Mouse (Mus musculus): ENCODE measurements at regions not wholly inside any gene's neighbourhood (a gene's known extent, or its start where the extent isn't known, plus 50 kb on each side); places are given as distances from the start of the nearest gene placed in this dataset.

DNA sequence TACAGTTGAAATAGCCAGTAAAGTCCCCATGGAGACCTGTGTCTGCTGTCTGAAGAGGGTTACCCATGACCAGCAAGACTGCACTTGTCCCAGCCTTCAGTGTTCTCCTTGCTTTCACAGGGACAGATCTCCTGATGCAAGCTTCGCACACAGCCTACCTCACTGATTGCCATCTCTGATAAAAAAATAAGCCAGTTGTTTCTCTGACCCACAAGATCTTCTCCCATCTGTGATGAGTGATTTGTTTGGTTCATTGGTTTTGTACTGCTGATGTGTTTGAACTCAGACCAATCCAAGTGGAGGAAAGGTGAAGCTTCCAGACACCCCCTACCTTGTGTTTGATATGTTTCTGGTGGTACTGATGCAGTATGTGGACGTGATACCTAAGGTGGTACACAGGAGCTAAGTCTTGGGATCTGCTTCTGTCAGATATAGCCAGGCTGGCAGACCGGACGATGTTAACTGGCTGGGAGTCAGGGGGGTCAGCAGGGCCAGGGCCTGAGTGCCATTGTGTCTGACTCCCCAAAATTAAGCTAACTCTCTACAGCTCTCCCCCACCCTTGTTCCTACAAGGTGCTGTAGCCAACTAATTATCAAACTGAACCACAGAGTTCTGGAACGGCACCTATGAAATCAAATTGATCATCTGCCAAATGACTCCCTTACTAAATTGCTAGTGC lies 139.2 kb upstream of the Cpeb2 start:
- ATAC-seq (ENCODE audit: insufficient number of reproducible peaks, low FRiP score): peak; percentile 25; the same call in 1 of the 2 replicates
- no peak overlapping the region for H3K4me3 ChIP-seq
- no peak overlapping the region for H3K9ac ChIP-seq
- no peaks in the 10 kb centered on the region for H3K36me3 ChIP-seq
- H3K4me1 ChIP-seq (replicated peaks): peaks cover 19% of the 10 kb centered on the region
- WGBS: 40% methylated on average over 5 of the region's 5 CpGs
- H3K27ac ChIP-seq (ENCODE audit: poor library complexity, severe bottlenecking): peak overlapping the region; percentile 45
- H3K4me2 ChIP-seq: peak overlapping the region; percentile 28
- no peaks in the 10 kb centered on the region for H3K9me3 ChIP-seq (replicated peaks)
- no peaks in the 10 kb centered on the region for H3K27me3 ChIP-seq (replicated peaks)

DNA sequence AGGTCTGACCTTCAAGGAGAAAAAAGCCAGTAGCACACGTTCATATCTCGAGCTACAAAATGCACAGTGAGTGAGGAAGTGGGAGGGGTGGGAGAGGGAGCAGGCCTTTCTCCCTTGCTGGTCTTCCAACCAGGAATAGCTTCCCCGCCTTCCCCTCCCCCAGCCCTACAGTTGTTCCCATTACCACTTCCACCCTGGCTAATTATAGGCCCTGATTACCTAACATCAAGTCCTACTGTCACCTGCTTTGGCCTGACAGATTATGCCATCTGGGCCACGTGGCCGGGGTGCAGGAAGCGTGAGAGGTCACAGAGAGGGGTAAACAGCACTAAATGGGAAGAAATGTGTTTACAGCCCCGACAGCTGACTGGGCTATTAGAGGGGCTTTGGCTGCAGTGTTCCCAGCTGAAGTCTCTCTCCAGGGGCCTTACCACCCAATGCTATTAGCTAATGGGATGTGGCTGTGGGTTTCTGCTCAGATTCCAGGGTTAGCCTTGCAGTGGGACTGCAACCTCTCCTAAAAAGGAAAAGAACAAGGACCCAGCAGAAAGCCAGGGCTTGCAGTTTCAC lies 138.6 kb upstream of the Cpeb2 start:
- H3K27me3 ChIP-seq (replicated peaks): no peaks in the 10 kb centered on the region
- H3K9me3 ChIP-seq (replicated peaks): no peaks in the 10 kb centered on the region
- H3K9ac ChIP-seq: no peak overlapping the region
- H3K4me3 ChIP-seq: no peak overlapping the region
- H3K4me2 ChIP-seq: peak overlapping the region; percentile 28
- peaks cover 15% of the 10 kb centered on the region for H3K4me1 ChIP-seq (replicated peaks)
- peak overlapping the region; percentile 67 for H3K27ac ChIP-seq (ENCODE audit: poor library complexity, severe bottlenecking)
- WGBS: 4% methylated on average over 7 of the region's 7 CpGs
- ATAC-seq (ENCODE audit: insufficient number of reproducible peaks, low FRiP score): peak; percentile 84
- no peaks in the 10 kb centered on the region for H3K36me3 ChIP-seq

- WGBS: 32% methylated on average over 4 of the region's 4 CpGs
- H3K4me1 ChIP-seq (replicated peaks): peaks cover 11% of the 10 kb centered on the region
- H3K36me3 ChIP-seq: no peaks in the 10 kb centered on the region
- H3K9ac ChIP-seq: no peak overlapping the region
- H3K4me2 ChIP-seq: no peak overlapping the region
- H3K9me3 ChIP-seq (replicated peaks): no peaks in the 10 kb centered on the region
- H3K4me3 ChIP-seq: no peak overlapping the region
- no peak for ATAC-seq (ENCODE audit: insufficient number of reproducible peaks, low FRiP score)
- no peaks in the 10 kb centered on the region for H3K27me3 ChIP-seq (replicated peaks)
- H3K27ac ChIP-seq (ENCODE audit: poor library complexity, severe bottlenecking): no peak overlapping the region
These were observed 130.9 kb upstream of the Cpeb2 start for GRCm38 (mm10) chr5:43102000-43102459.

DNA sequence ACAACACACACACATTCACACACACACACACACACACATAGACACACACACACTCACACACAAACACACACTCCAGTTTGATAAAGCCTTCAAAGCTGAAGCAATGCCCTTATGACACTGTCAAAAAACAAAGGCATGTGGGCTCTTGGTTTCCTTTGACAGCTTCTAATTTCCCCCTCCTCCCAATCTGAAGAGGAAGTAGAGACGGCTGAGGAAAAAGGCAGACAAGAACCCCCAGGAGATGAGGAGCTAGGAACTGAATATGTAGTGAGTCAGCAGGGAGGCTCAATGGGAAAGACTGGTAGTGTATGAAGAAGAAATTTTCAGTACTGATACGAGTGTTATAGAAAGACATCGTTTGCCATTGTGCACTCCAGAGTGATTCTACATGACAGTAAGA lies 130.4 kb upstream of the Cpeb2 start:
- Histone ChIP-seq H3K36me3 (no peaks in the 10 kb centered on the region), H3K4me1 (replicated peaks) (peaks cover 11% of the 10 kb centered on the region), H3K27ac (ENCODE audit: poor library complexity, severe bottlenecking) (no peak overlapping the region), H3K27me3 (replicated peaks) (no peaks in the 10 kb centered on the region), H3K9ac (no peak overlapping the region), H3K4me2 (no peak overlapping the region), H3K4me3 (no peak overlapping the region), H3K9me3 (replicated peaks) (no peaks in the 10 kb centered on the region)
- ATAC-seq (ENCODE audit: insufficient number of reproducible peaks, low FRiP score): no peak
- 58% methylated on average over 3 of the region's 3 CpGs for WGBS

GRCm38 (mm10) chr5:43103728-43104127 lies 129.2 kb upstream of the Cpeb2 start:
- H3K4me2 ChIP-seq: no peak overlapping the region
- no peaks in the 10 kb centered on the region for H3K36me3 ChIP-seq
- no peaks in the 10 kb centered on the region for H3K27me3 ChIP-seq (replicated peaks)
- peaks cover 11% of the 10 kb centered on the region for H3K4me1 ChIP-seq (replicated peaks)
- no peaks in the 10 kb centered on the region for H3K9me3 ChIP-seq (replicated peaks)
- H3K27ac ChIP-seq (ENCODE audit: poor library complexity, severe bottlenecking): no peak overlapping the region
- no peak overlapping the region for H3K4me3 ChIP-seq
- no peak overlapping the region for H3K9ac ChIP-seq
- 89% methylated on average over 7 of the region's 7 CpGs for WGBS
- no peak for ATAC-seq (ENCODE audit: insufficient number of reproducible peaks, low FRiP score)

DNA sequence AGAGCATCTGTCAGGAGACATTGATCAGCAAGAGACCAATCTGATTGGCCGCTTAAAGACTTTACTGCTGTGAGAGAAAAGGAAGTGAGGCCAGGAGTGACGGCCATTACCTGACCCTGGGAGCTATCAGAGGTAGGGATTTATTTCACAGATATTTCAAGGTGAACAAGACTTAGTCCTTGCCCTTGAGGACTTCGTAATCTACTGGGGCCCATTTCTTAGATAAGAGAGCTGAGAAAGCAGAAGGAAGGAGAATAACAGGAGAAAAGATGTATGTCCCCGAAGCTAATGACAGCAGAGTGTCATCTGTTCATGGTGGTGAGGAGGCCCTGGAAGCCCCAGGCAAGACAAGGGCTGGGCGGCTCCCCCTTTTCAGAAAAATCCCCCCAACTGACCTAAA lies 127.4 kb upstream of the Cpeb2 start:
- H3K9me3 ChIP-seq (replicated peaks): no peaks in the 10 kb centered on the region
- no peak for ATAC-seq (ENCODE audit: insufficient number of reproducible peaks, low FRiP score)
- peaks cover 11% of the 10 kb centered on the region for H3K4me1 ChIP-seq (replicated peaks)
- no peak overlapping the region for H3K27ac ChIP-seq (ENCODE audit: poor library complexity, severe bottlenecking)
- H3K9ac ChIP-seq: no peak overlapping the region
- WGBS: 67% methylated on average over 5 of the region's 5 CpGs
- H3K27me3 ChIP-seq (replicated peaks): no peaks in the 10 kb centered on the region
- H3K4me2 ChIP-seq: no peak overlapping the region
- H3K36me3 ChIP-seq: no peaks in the 10 kb centered on the region
- H3K4me3 ChIP-seq: no peak overlapping the region

GRCm38 (mm10) chr5:43107436-43108259 lies 125.3 kb upstream of the Cpeb2 start:
- Histone ChIP-seq H3K27ac (ENCODE audit: poor library complexity, severe bottlenecking) (no peak overlapping the region), H3K36me3 (no peaks in the 10 kb centered on the region), H3K27me3 (replicated peaks) (no peaks in the 10 kb centered on the region), H3K9me3 (replicated peaks) (no peaks in the 10 kb centered on the region), H3K9ac (no peak overlapping the region), H3K4me2 (no peak overlapping the region), H3K4me1 (replicated peaks) (peaks cover 13% of the 10 kb centered on the region), H3K4me3 (no peak overlapping the region)
- ATAC-seq (ENCODE audit: insufficient number of reproducible peaks, low FRiP score): no peak
- 76% methylated on average over 9 of the region's 9 CpGs for WGBS

DNA sequence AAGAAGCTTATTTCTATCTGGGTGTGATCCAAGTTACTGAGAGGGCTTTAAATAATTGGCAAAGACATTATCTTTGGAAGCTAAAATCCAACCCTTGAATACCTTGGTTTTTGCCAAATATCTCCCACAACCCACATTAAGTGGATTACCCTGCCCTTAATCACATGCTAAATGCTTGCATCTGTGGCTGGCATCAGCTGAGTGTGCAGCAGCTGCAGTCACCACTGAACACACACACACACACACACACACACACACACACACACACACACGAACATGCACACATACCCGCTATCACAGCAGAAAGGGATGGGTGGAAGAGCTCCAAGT lies 124.7 kb upstream of the Cpeb2 start:
- Histone ChIP-seq H3K9me3 (replicated peaks) (no peaks in the 10 kb centered on the region), H3K27me3 (replicated peaks) (no peaks in the 10 kb centered on the region), H3K4me2 (no peak overlapping the region), H3K4me3 (no peak overlapping the region), H3K4me1 (replicated peaks) (peaks cover 12% of the 10 kb centered on the region), H3K9ac (no peak overlapping the region), H3K36me3 (no peaks in the 10 kb centered on the region), H3K27ac (ENCODE audit: poor library complexity, severe bottlenecking) (no peak overlapping the region)
- no peak for ATAC-seq (ENCODE audit: insufficient number of reproducible peaks, low FRiP score)
- WGBS: 70% methylated on average over 2 of the region's 2 CpGs

DNA sequence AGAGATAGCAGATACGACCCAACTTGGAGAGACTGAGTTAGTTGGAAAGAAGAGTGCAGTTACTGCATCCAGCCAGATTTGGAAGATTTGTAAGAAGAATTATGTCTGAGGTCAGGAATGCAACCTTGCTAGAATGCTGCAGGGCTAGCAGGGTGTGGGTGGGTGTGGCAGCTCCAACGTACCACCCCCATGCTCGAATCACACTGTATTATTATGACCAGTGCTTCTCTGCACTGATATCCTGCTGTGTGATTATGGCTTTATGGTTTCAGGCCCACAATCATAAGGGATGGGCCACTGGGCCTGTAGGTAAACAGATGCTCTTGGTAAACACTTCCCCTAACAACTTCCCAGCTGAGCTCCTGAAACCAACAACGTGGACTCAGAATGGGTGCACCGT lies 122.8 kb upstream of the Cpeb2 start:
- H3K9me3 ChIP-seq (replicated peaks): no peaks in the 10 kb centered on the region
- H3K4me3 ChIP-seq: no peak overlapping the region
- no peak overlapping the region for H3K4me2 ChIP-seq
- no peak overlapping the region for H3K27ac ChIP-seq (ENCODE audit: poor library complexity, severe bottlenecking)
- 81% methylated on average over 5 of the region's 5 CpGs for WGBS
- H3K9ac ChIP-seq: no peak overlapping the region
- H3K4me1 ChIP-seq (replicated peaks): peaks cover 17% of the 10 kb centered on the region
- ATAC-seq (ENCODE audit: insufficient number of reproducible peaks, low FRiP score): no peak
- H3K36me3 ChIP-seq: no peaks in the 10 kb centered on the region
- no peaks in the 10 kb centered on the region for H3K27me3 ChIP-seq (replicated peaks)

DNA sequence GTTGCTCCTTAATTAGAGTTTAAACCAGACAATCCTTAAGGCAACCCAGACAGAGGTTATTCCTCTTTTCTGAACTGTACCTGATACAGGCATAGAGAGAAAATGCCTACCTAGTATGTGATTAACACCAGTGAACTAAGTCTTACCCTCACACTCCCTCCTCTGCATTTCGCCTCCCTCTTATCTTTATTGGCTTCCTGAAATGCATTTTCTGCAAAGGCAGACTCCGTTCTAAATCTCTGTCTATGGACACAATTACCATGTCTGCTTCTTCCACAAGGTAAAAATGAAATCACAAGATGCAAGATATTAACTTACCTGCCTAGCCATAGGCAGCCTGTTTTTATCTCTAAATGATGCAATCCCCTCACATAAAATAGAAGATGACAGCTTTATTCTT lies 121.2 kb upstream of the Cpeb2 start:
- 23% methylated on average over 2 of the region's 2 CpGs for WGBS
- no peak for ATAC-seq (ENCODE audit: insufficient number of reproducible peaks, low FRiP score)
- H3K36me3 ChIP-seq: no peaks in the 10 kb centered on the region

DNA sequence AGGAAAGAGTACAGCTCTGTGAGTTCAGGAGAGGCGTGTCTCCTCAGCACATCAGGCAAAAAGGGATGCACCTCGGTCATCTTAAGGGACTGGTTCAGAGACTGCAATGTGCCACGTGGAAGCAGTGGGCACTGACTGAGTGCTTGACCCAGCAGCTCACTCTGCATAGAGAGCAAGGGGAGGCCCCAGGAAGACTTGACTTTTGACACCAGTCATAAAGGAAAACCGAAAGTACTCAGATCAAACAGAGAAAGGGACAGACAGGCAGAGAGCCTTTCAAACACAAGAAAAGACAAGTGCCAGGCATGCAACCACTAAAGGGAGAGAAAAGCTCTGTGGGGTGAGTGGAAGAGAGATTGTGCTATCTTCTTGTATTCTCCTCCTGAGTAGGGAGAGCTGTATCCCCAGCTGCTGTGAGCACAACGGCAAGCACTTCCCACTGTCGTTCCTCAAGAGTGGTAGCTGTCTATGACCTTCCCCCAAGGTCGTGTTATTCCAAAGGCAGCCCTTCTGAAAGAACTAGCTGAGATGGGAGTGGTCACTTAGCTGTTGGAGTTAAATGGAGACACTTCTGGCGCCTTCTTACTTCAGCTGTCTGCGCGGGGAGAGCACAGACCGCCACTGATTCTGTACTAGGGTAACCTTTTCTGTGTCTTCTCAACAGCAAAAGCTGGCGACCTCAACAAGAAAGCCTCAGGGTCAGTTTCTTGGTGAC lies 119.4 kb upstream of the Cpeb2 start:
- ATAC-seq (ENCODE audit: insufficient number of reproducible peaks, low FRiP score): 0 out of 2 replicates have a peak, but pooled peaks have one; percentile 22
- Histone ChIP-seq H3K4me3 (peak overlapping the region; percentile 2), H3K27me3 (replicated peaks) (peaks cover 11% of the 10 kb centered on the region; the same call in 1 of the 2 replicates), H3K4me2 (peak overlapping the region; percentile 48), H3K27ac (ENCODE audit: poor library complexity, severe bottlenecking) (peak overlapping the region; percentile 28; the same call in 1 of the 2 replicates), H3K36me3 (no peaks in the 10 kb centered on the region), H3K9ac (no peak overlapping the region), H3K9me3 (replicated peaks) (no peaks in the 10 kb centered on the region), H3K4me1 (replicated peaks) (peaks cover 17% of the 10 kb centered on the region)
- WGBS: 43% methylated on average over 12 of the region's 12 CpGs

More for the DNA sequence above, 121.2 kb upstream of the Cpeb2 start:
- no peaks in the 10 kb centered on the region for H3K9me3 ChIP-seq (replicated peaks)
- H3K4me2 ChIP-seq: no peak overlapping the region
- H3K9ac ChIP-seq: no peak overlapping the region
- H3K4me3 ChIP-seq: no peak overlapping the region
- H3K27ac ChIP-seq (ENCODE audit: poor library complexity, severe bottlenecking): no peak overlapping the region
- H3K27me3 ChIP-seq (replicated peaks): peaks cover 7% of the 10 kb centered on the region; the same call in 1 of the 2 replicates
- H3K4me1 ChIP-seq (replicated peaks): peaks cover 17% of the 10 kb centered on the region

Measured in heart, embryonic 12.5 days (tissue).